Mouse (Mus musculus) intestine, postnatal 0 days (tissue): ENCODE results near the gene Fbxl16. TPM values are rescaled to one million over a fixed set of nuclear protein-coding genes. Genes with fewer than 3 reads are reported as not detected.

Source experiments
- ATAC-seq: fragments of 200-750 bp; cut with Nextera tagmentation; 2 replicates; pipeline ENCODE4 v1.8.0; 2017; ENCODE audit warnings: mild to moderate bottlenecking, moderate TSS enrichment, moderate library complexity
- H3K27ac ChIP-seq: fragments of 300-500 bp; sonication (generic); 2 replicates; pipeline ENCODE4 v1.5.1; 2014; ENCODE audit warnings: mild to moderate bottlenecking, low read depth, low read length, moderate library complexity
- H3K27me3 ChIP-seq: fragments of 300-500 bp; sonication (generic); replicated peaks from 2 replicates; pipeline ENCODE4 v1.6.1; 2014; ENCODE audit warnings: low read length, mixed read lengths; ENCODE audit not compliant: control insufficient read depth, insufficient read depth
- H3K36me3 ChIP-seq: fragments of 300-500 bp; sonication (generic); 2 replicates; pipeline ENCODE4 v1.6.1; 2014; ENCODE audit warnings: mild to moderate bottlenecking, moderate library complexity; ENCODE audit not compliant: control insufficient read depth, insufficient read depth
- H3K4me1 ChIP-seq: fragments of 300-500 bp; sonication (generic); replicated peaks from 2 replicates; pipeline ENCODE4 v1.6.1; 2014; ENCODE audit warnings: antibody characterized with exemption, low read length, mixed read lengths; ENCODE audit not compliant: control insufficient read depth, insufficient read depth
- H3K4me2 ChIP-seq: fragments of 300-500 bp; sonication (generic); replicated peaks from 2 replicates; pipeline ENCODE4 v1.6.1; 2014; ENCODE audit warnings: low read depth, mild to moderate bottlenecking, moderate library complexity
- H3K4me3 ChIP-seq: fragments of 300-500 bp; sonication (generic); 2 replicates; pipeline ENCODE4 v1.5.1; 2014; ENCODE audit warnings: low read depth, low read length
- H3K9ac ChIP-seq: fragments of 300-500 bp; sonication (generic); 2 replicates; pipeline ENCODE4 v1.6.1; 2014; ENCODE audit warnings: mild to moderate bottlenecking, low read depth, low read length
- H3K9me3 ChIP-seq: fragments of 300-500 bp; sonication (generic); 2 replicates; pipeline ENCODE4 v1.6.1; 2016; ENCODE audit warnings: mixed run types; ENCODE audit not compliant: control insufficient read depth
- CTCF ChIP-seq: sonication (generic); IDR thresholded peaks from 2 replicates; pipeline ENCODE4 v1.5.1; 2016; ENCODE audit warnings: low read depth, mild to moderate bottlenecking, control low read depth, antibody characterized with exemption, moderate library complexity
- WGBS: fragments of 180-500 bp; shearing (Covaris S2); extraction: QIAGEN DNeasy Blood & Tissue Kit; methylation state at CpG from one replicate; pipeline ENCODE4 v1.1.7; 2014; 5-methylcytosine and 5-hydroxymethylcytosine counted together
- polyA plus RNA-seq: library from polyadenylated mRNA; unstranded; fragments of >200 nt; fragmentation: Nextera tagmentation; extraction: Ambion mirVana; gene quantifications from 2 replicates; pipeline ENCODE4 v1.2.1, GENCODE M21; 2015

Fbxl16 gene
- polyA plus RNA-seq, 1 experiment from 2014 or later, result 1.1 TPM

GRCm38 (mm10) chr17:25840519-25840918 is 31.6 kb downstream of the Fbxl16 start:
- no peak for ATAC-seq
- Histone ChIP-seq H3K27me3 (no peaks in the 10 kb centered on the region), H3K4me1 (peaks cover 6% of the 10 kb centered on the region; the same call in 1 of the 2 replicates), H3K36me3 (peaks cover 42% of the 10 kb centered on the region), H3K27ac (peak overlapping the region; percentile 85; the same call in 1 of the 2 replicates), H3K4me2 (no peak overlapping the region; the same call in 1 of the 2 replicates), H3K9ac (no peak overlapping the region), H3K4me3 (no peak overlapping the region), H3K9me3 (no peaks in the 10 kb centered on the region)
- TF ChIP-seq CTCF, result no peak
- WGBS, result 96% methylated on average over 6 of the region's 6 CpGs

- WGBS, result 89% methylated on average over 22 of the region's 22 CpGs
Measured at GRCm38 (mm10) chr17:25841117-25841880, 32.4 kb downstream of the Fbxl16 start, which contains the start of gene Gm20683. Gene Gm20683 (minus strand): TSS chr17:25841763.

GRCm38 (mm10) chr17:25842509-25842908 is 33.6 kb downstream of the Fbxl16 start:
- Histone ChIP-seq H3K9ac (no peak overlapping the region), H3K4me2 (no peak overlapping the region), H3K27ac (no peak overlapping the region), H3K4me3 (no peak overlapping the region), H3K4me1 (peaks cover 3% of the 10 kb centered on the region; the same call in 1 of the 2 replicates), H3K27me3 (no peaks in the 10 kb centered on the region), H3K36me3 (peaks cover 38% of the 10 kb centered on the region), H3K9me3 (no peaks in the 10 kb centered on the region)
- no peak for ATAC-seq
- 77% methylated on average over 3 of the region's 3 CpGs for WGBS
- no peak for TF ChIP-seq CTCF

More at GRCm38 (mm10) chr17:25841117-25841880, 32.4 kb downstream of the Fbxl16 start, which contains the start of gene Gm20683:
- ATAC-seq, result no peak
- no peak within 1 kb of the TSS for H3K4me3 ChIP-seq
- no peak within 1 kb of the TSS for H3K4me2 ChIP-seq
- H3K4me1 ChIP-seq, result peaks cover 4% of the 10 kb centered on the region; the same call in 1 of the 2 replicates
- H3K27me3 ChIP-seq, result no peaks in the 10 kb centered on the region
- H3K36me3 ChIP-seq, result peaks cover 38% of the 10 kb centered on the region
- H3K27ac ChIP-seq, result 0 out of 2 replicates have a peak within 1 kb of the TSS, but pooled peaks have one; percentile 8
- no peak within 1 kb of the TSS for H3K9ac ChIP-seq
- no peaks in the 10 kb centered on the region for H3K9me3 ChIP-seq
- TF ChIP-seq CTCF, result no peak

- TF ChIP-seq CTCF, result no peak
- peaks cover 3% of the 10 kb centered on the region; the same call in 1 of the 2 replicates for H3K4me1 ChIP-seq
- 81% methylated on average over 4 of the region's 4 CpGs for WGBS
- H3K27ac ChIP-seq, result peak overlapping the region; percentile 11; the same call in 1 of the 2 replicates
- no peaks in the 10 kb centered on the region for H3K9me3 ChIP-seq
- H3K9ac ChIP-seq, result no peak overlapping the region
- ATAC-seq, result no peak
- no peaks in the 10 kb centered on the region for H3K27me3 ChIP-seq
- peaks cover 35% of the 10 kb centered on the region for H3K36me3 ChIP-seq
- peak overlapping the region; percentile 95 for H3K4me2 ChIP-seq
- peak overlapping the region; percentile 79 for H3K4me3 ChIP-seq
Measured at GRCm38 (mm10) chr17:25843122-25843521, 34.2 kb downstream of the Fbxl16 start.

- peak overlapping the region; percentile 78 for H3K9ac ChIP-seq
Measured at GRCm38 (mm10) chr17:25843636-25844395, 34.9 kb downstream of the Fbxl16 start.

More at GRCm38 (mm10) chr17:25843636-25844395, 34.9 kb downstream of the Fbxl16 start:
- Histone ChIP-seq H3K27me3 (no peaks in the 10 kb centered on the region), H3K27ac (peak overlapping the region; percentile 92), H3K4me1 (peaks cover 3% of the 10 kb centered on the region; the same call in 1 of the 2 replicates), H3K9me3 (no peaks in the 10 kb centered on the region), H3K4me3 (peak overlapping the region; percentile 79), H3K36me3 (peaks cover 34% of the 10 kb centered on the region), H3K4me2 (peak overlapping the region; percentile 95)
- 2% methylated on average over 37 of the region's 38 CpGs for WGBS
- ATAC-seq, result peak; percentile 19; the same call in 1 of the 2 replicates
- TF ChIP-seq CTCF, result no peak
